Mouse (Mus musculus): Measurements from ENCODE around the gene Tsc22d4.

DNA sequence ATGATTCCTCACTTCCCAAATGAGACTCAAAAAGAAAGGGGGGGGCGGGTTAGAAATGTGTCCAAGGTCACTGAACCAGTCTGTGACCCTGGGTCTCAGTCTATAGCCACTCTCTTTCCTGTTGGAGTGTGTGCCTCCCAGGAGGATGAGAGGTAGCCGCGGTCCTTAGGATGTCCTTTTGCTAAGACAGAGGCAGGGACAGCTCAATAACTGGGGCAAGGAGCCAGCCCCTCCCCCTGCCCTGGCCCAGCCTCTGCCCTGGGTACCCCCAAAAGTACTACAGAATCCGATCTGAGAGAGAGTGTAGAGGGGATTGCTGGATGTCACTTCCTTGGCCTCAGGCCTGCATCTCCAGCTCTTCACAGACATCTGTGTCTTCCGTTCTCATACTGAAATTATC is 9.9 kb downstream of the Tsc22d4 start:
- no peak for TF ChIP-seq CTCF (IDR thresholded peaks at IDR 0.05; ENCODE audit: insufficient read depth, low read length)
- TF ChIP-seq POLR2A (IDR thresholded peaks at IDR 0.05; ENCODE audit: borderline replicate concordance, extremely low read depth, low read depth, low read length): no peak
